Mouse (Mus musculus) megakaryocyte, embryonic 14.5 days (primary cell): Measurements from ENCODE around the gene Tlk2.

Experiments used
- FLI1 ChIP-seq: IDR thresholded peaks from 2 replicates; pipeline ENCODE4 v1.6.1; 2012; ENCODE audit warnings: low read length, inconsistent platforms, mixed read lengths
- GATA1 ChIP-seq: IDR thresholded peaks from 3 replicates; pipeline ENCODE4 v1.6.1; 2012; ENCODE audit warnings: mixed read lengths, low read length, inconsistent platforms, borderline replicate concordance

GRCm38 (mm10) chr11:105164516-105165510 is 13.8 kb upstream of the Tlk2 start:
- no peak for TF ChIP-seq GATA1
- TF ChIP-seq FLI1 = no peak
